Mouse (Mus musculus) MEL (cell line): ENCODE results near the gene Ntsr2. TPM values are rescaled to one million over a fixed set of nuclear protein-coding genes. Genes with fewer than 3 reads are reported as not detected.

ENCODE experiments used
- DNase-seq: peaks from one replicate; pipeline ENCODE4 v3.0.0; 2011; ENCODE audit warnings: low read depth, low spot score
- H3K27ac ChIP-seq: 2 replicates; pipeline ENCODE4 v1.5.1; 2012; ENCODE audit warnings: low read depth, mild to moderate bottlenecking, control low read depth, low read length, moderate library complexity; ENCODE audit not compliant: control insufficient read depth
- H3K27me3 ChIP-seq, 2 experiments: fragments of 150-350 bp in 1 of 2; sonication (generic) in 1 of 2; 2 replicates each; pipeline ENCODE4 v1.6.1; 2012; ENCODE audit warnings: low read length in 2 of 2, mild to moderate bottlenecking in 2 of 2, improper control_type of control experiment in 1 of 2, moderate library complexity in 1 of 2; ENCODE audit not compliant: insufficient read depth in 2 of 2, control insufficient read depth in 1 of 2
- H3K36me3 ChIP-seq, 2 experiments: 2 replicates each; pipeline ENCODE4 v1.6.1; 2012 to 2014; ENCODE audit warnings: low read length in 2 of 2, improper control_type of control experiment in 1 of 2, inconsistent platforms in 1 of 2, mild to moderate bottlenecking in 1 of 2; ENCODE audit not compliant: insufficient read depth in 2 of 2, control insufficient read depth in 1 of 2
- H3K4me1 ChIP-seq, 2 experiments: fragments of 150-350 bp in 1 of 2; sonication (generic) in 1 of 2; 2 replicates each; pipeline ENCODE4 v1.6.1; 2012; ENCODE audit warnings: low read length in 2 of 2, improper control_type of control experiment in 1 of 2, mild to moderate bottlenecking in 1 of 2; ENCODE audit not compliant: insufficient read depth in 2 of 2, control insufficient read depth in 1 of 2
- H3K4me3 ChIP-seq, 2 experiments: fragments of 150-350 bp in 1 of 2; sonication (generic) in 1 of 2; 2 replicates each; pipeline ENCODE4 v1.5.1; 2012; ENCODE audit warnings: low read depth in 2 of 2, low read length in 2 of 2, mild to moderate bottlenecking in 2 of 2, moderate library complexity in 2 of 2, control low read depth in 1 of 2, improper control_type of control experiment in 1 of 2; ENCODE audit not compliant: control insufficient read depth in 1 of 2, insufficient read depth in 1 of 2
- H3K79me2 ChIP-seq: 2 replicates; pipeline ENCODE4 v1.6.1; 2012; ENCODE audit warnings: mild to moderate bottlenecking, low read length, moderate library complexity; ENCODE audit not compliant: control insufficient read depth, poor library complexity, insufficient read depth
- H3K9ac ChIP-seq: 2 replicates; pipeline ENCODE4 v1.6.1; 2012; ENCODE audit warnings: low read depth, mild to moderate bottlenecking, control low read depth, low read length, moderate library complexity; ENCODE audit not compliant: control insufficient read depth, poor library complexity, severe bottlenecking
- H3K9me3 ChIP-seq: fragments of 150-350 bp; sonication (generic); replicated peaks from 2 replicates; pipeline ENCODE4 v1.6.1; 2012; ENCODE audit warnings: mild to moderate bottlenecking, low read length, improper control_type of control experiment, moderate library complexity; ENCODE audit not compliant: insufficient read depth
- CHD2 ChIP-seq: IDR thresholded peaks from 2 replicates; pipeline ENCODE4 v1.6.1; 2011; ENCODE audit warnings: low read length, improper control_type of control experiment
- CTCF ChIP-seq, 3 experiments: IDR thresholded peaks in 2 of 3; conservative IDR thresholded peaks in 1 of 3; 2 replicates each; pipeline ENCODE4 v1.5.1; 2011 to 2012; ENCODE audit warnings: low read length in 3 of 3, low read depth in 2 of 3, mild to moderate bottlenecking in 2 of 3, improper control_type of control experiment in 1 of 3, inconsistent platforms in 1 of 3, mixed read lengths in 1 of 3, moderate library complexity in 1 of 3; ENCODE audit not compliant: control insufficient read depth in 1 of 3, insufficient read depth in 1 of 3, poor library complexity in 1 of 3, severe bottlenecking in 1 of 3
- ELF1 ChIP-seq: IDR thresholded peaks from 2 replicates; pipeline ENCODE4 v1.6.1; 2014; ENCODE audit warnings: low read depth, mild to moderate bottlenecking, inconsistent platforms, low read length, improper control_type of control experiment, moderate library complexity
- EP300 ChIP-seq, 2 experiments: IDR thresholded peaks; 2 replicates each; pipeline ENCODE4 v1.6.1; 2011; ENCODE audit warnings: improper control_type of control experiment in 2 of 2, low read length in 2 of 2, low read depth in 1 of 2, mild to moderate bottlenecking in 1 of 2
- KAT2A ChIP-seq: conservative IDR thresholded peaks from 2 replicates; pipeline ENCODE4 v1.6.1; 2012; ENCODE audit warnings: low read depth, low read length, improper control_type of control experiment, inconsistent platforms
- MAX ChIP-seq: IDR thresholded peaks from 2 replicates; pipeline ENCODE4 v1.6.1; 2011; ENCODE audit warnings: low read length, improper control_type of control experiment
- MXI1 ChIP-seq: IDR thresholded peaks from 2 replicates; pipeline ENCODE4 v1.6.1; 2011; ENCODE audit warnings: mild to moderate bottlenecking, low read depth, low read length, improper control_type of control experiment
- MYC ChIP-seq: IDR thresholded peaks from 2 replicates; pipeline ENCODE4 v1.6.1; 2011; ENCODE audit warnings: low read depth, mild to moderate bottlenecking, low read length, improper control_type of control experiment, moderate library complexity
- POLR2AphosphoS2 ChIP-seq: IDR thresholded peaks from 2 replicates; pipeline ENCODE4 v1.6.1; 2011; ENCODE audit warnings: low read length, improper control_type of control experiment
- SIN3A ChIP-seq: IDR thresholded peaks from 2 replicates; pipeline ENCODE4 v1.6.1; 2012; ENCODE audit warnings: low read length, improper control_type of control experiment, inconsistent platforms
- SMC3 ChIP-seq: IDR thresholded peaks from 2 replicates; pipeline ENCODE4 v1.6.1; 2011; ENCODE audit warnings: low read depth, low read length, improper control_type of control experiment
- TCF12 ChIP-seq: IDR thresholded peaks from 2 replicates; pipeline ENCODE4 v1.6.1; 2014; ENCODE audit warnings: low read depth, mild to moderate bottlenecking, inconsistent platforms, low read length, improper control_type of control experiment, moderate library complexity
- UBTF ChIP-seq: IDR thresholded peaks from 2 replicates; pipeline ENCODE4 v1.6.1; 2012; ENCODE audit warnings: low read depth, mild to moderate bottlenecking, inconsistent platforms, low read length, improper control_type of control experiment, moderate library complexity, borderline replicate concordance; ENCODE audit not compliant: insufficient read depth
- USF1 ChIP-seq: IDR thresholded peaks from 2 replicates; pipeline ENCODE4 v1.6.1; 2014; ENCODE audit warnings: low read depth, mild to moderate bottlenecking, inconsistent platforms, low read length, improper control_type of control experiment, moderate library complexity
- USF2 ChIP-seq, 2 experiments: IDR thresholded peaks; 2 replicates each; pipeline ENCODE4 v1.6.1; 2011 to 2012; ENCODE audit warnings: improper control_type of control experiment in 2 of 2, low read length in 2 of 2, borderline replicate concordance in 1 of 2, inconsistent platforms in 1 of 2, low read depth in 1 of 2, mild to moderate bottlenecking in 1 of 2; ENCODE audit not compliant: insufficient read depth in 1 of 2
- ZC3H11A ChIP-seq: IDR thresholded peaks from 2 replicates; pipeline ENCODE4 v1.6.1; 2012; ENCODE audit warnings: low read depth, mild to moderate bottlenecking, inconsistent platforms, low read length, improper control_type of control experiment
- ZKSCAN1 ChIP-seq: IDR thresholded peaks from 2 replicates; pipeline ENCODE4 v1.6.1; 2012; ENCODE audit warnings: low read depth, mild to moderate bottlenecking, inconsistent platforms, low read length, improper control_type of control experiment, moderate library complexity
- ZMIZ1 ChIP-seq: IDR thresholded peaks from 2 replicates; pipeline ENCODE4 v1.6.1; 2012; ENCODE audit warnings: low read depth, mild to moderate bottlenecking, inconsistent platforms, low read length, improper control_type of control experiment, moderate library complexity
- ZNF384 ChIP-seq: IDR thresholded peaks from 2 replicates; pipeline ENCODE4 v1.6.1; 2012; ENCODE audit warnings: low read depth, mild to moderate bottlenecking, inconsistent platforms, low read length, improper control_type of control experiment
- polyA plus RNA-seq, 2 experiments: library from polyadenylated mRNA; stranded (reverse) in 1 of 2; unstranded in 1 of 2; fragments of >175 nt in 1 of 2; fragments of >200 nt in 1 of 2; gene quantifications; 2 replicates each; pipeline versions ENCODE4 v1.2.1 to v1.2.4; 2012; ENCODE audit warnings: low replicate concordance in 2 of 2, low read depth in 1 of 2; ENCODE audit not compliant: insufficient read length in 2 of 2, insufficient read depth in 1 of 2, missing spikeins in 1 of 2
- total RNA-seq: library from RNA; depleted of rRNA; stranded (reverse); fragments of 300-350 nt; gene quantifications from 2 replicates; pipeline ENCODE4 v1.2.3, GENCODE M21; 2012

Ntsr2 gene
- total and polyA plus RNA-seq, 3 experiments = not detected

DNA sequence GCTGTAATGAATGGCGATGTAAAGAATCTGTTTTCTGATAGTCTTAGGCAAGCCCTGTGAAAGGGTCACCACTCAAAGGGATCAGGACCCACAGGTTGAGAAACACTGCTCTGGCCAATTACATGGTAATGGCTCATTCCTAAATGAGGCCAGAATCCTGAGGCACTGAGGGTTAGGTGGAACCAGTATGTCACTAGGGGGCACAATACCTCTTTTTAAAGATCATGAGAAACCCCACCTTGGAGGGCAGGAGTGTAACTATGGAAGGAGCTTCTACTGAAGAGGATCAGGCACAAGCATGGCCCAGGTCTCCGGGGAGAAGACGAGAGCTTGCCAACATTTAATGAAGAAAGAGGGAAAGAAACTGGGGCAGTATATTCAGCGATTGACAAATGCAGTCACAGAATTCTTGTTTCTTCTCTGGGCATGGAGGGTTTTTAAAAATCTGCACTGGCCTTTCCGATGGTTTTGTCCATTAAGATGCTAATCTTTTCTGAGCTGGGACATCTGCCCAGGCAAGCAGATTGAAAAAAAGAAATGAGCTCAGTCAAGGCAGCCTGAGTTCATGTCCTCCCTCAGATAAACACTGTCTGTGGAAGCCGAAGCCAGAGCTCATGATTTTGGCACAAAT, 9.9 kb downstream of the Ntsr2 start:
- peak in 1 of 3 experiments; percentile 14; a peak in 1 of 6 replicates for TF ChIP-seq CTCF (IDR thresholded peaks at IDR 0.05 in 2 of 3, conservative IDR thresholded peaks at IDR 0.05 in 1 of 3; ENCODE audit: control insufficient read depth in 1 of 3, insufficient read depth in 1 of 3, low read depth in 2 of 3, low read length in 3 of 3, poor library complexity in 1 of 3, severe bottlenecking in 1 of 3)
- no peak for TF ChIP-seq MYC
- no peak overlapping the region for H3K9ac ChIP-seq
- H3K9me3 ChIP-seq = no peaks in the 10 kb centered on the region
- no peak for DNase-seq
- H3K79me2 ChIP-seq = no peaks in the 10 kb centered on the region
- H3K4me1 ChIP-seq = no peaks in the 10 kb centered on the region
- H3K4me3 ChIP-seq = no peak overlapping the region
- no peak overlapping the region for H3K27ac ChIP-seq
- peaks cover 2 to 7% of the 10 kb centered on the region in 2 experiments for H3K27me3 ChIP-seq
- H3K36me3 ChIP-seq = no peaks in the 10 kb centered on the region

DNA sequence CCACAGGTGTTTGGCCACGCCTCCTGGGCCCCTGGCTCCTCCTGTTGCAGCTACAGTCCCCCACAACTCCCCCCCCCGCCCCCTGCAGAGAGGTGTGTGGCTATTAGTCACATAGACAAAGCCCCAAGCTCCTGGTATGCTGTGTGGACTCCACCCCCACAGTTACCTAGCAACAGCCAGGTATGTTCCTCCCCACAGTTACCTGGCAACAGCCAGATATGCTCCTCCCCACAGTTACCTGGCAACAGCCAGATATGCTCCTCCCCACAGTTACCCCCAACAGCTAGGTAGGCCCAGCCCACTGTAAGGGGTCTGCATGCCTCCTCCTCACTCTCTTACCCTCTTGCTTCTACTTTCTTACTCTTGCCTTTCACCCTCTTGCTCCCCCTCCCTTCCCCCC, 11.8 kb downstream of the Ntsr2 start:
- no peak for TF ChIP-seq CHD2
- Histone ChIP-seq H3K9ac (no peak overlapping the region), H3K4me1 (no peaks in the 10 kb centered on the region), H3K27me3 (no peaks in the 10 kb centered on the region; a peak in 2 of 4 replicates), H3K27ac (no peak overlapping the region), H3K79me2 (no peaks in the 10 kb centered on the region), H3K36me3 (no peaks in the 10 kb centered on the region), H3K9me3 (no peaks in the 10 kb centered on the region), H3K4me3 (no peak overlapping the region)
- peak; percentile 7 for DNase-seq

DNA sequence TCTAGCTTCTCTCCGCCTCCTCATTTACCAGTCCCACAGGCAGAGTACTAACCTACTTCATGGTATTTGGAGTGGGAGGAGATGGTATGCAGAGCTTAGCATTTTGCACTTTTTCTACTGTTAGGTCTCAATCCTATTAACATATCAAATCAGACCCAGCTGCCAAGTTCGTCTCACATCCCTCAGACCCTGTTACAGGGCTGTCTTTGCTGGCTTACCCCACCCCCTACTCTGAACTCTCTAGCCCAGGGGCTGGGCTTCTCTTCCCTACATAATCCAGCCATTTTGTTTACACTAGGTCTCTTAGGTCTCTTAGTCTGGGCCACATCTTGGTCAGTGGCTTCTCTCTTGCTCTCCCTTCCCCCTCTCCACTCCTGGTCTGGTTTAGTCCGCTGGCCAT, 16.0 kb downstream of the Ntsr2 start:
- Histone ChIP-seq H3K27me3 (no peaks in the 10 kb centered on the region; a peak in 2 of 4 replicates), H3K9ac (no peak overlapping the region), H3K27ac (no peak overlapping the region), H3K79me2 (no peaks in the 10 kb centered on the region), H3K36me3 (no peaks in the 10 kb centered on the region), H3K4me3 (no peak overlapping the region), H3K4me1 (no peaks in the 10 kb centered on the region), H3K9me3 (no peaks in the 10 kb centered on the region)
- no peak for DNase-seq
- TF ChIP-seq CHD2 (no peak), POLR2AphosphoS2 (no peak), ELF1 (no peak), ZC3H11A (no peak)

DNA sequence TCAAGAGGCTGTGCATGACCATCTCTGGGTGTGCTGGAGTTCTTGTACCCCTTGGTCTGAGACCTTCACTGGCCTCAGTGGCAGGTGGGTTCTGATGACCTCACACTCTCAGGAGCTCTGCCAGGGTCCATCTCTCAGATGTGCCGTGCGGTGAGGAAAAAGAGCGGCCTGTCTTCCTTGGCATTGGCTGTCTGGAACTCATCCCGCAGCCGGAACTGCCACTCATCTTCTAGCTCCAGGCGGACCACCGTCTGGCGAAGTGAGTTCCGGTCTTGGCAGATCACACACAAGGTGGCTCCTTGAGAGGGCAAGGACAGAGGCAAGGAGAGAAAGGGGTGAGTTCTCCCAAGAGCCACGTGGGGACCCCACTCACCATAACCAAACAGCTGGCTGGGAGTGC, 19.1 kb downstream of the Ntsr2 start:
- H3K27me3 ChIP-seq = no peaks in the 10 kb centered on the region; a peak in 2 of 4 replicates
- H3K4me1 ChIP-seq = no peaks in the 10 kb centered on the region
- H3K4me3 ChIP-seq = no peak overlapping the region
- no peak overlapping the region for H3K9ac ChIP-seq
- H3K36me3 ChIP-seq = no peaks in the 10 kb centered on the region
- no peak for DNase-seq
- no peaks in the 10 kb centered on the region for H3K9me3 ChIP-seq
- no peak overlapping the region for H3K27ac ChIP-seq
- no peaks in the 10 kb centered on the region for H3K79me2 ChIP-seq
- TF ChIP-seq MXI1 = no peak
- no peak for TF ChIP-seq TCF12
- TF ChIP-seq ZNF384 = no peak
- no peak for TF ChIP-seq SMC3
- TF ChIP-seq USF2 (IDR thresholded peaks at IDR 0.05; ENCODE audit: borderline replicate concordance in 1 of 2, insufficient read depth in 1 of 2, low read depth in 1 of 2, low read length in 2 of 2) = no peak
- TF ChIP-seq CTCF (IDR thresholded peaks at IDR 0.05 in 2 of 3, conservative IDR thresholded peaks at IDR 0.05 in 1 of 3; ENCODE audit: control insufficient read depth in 1 of 3, insufficient read depth in 1 of 3, low read depth in 2 of 3, low read length in 3 of 3, poor library complexity in 1 of 3, severe bottlenecking in 1 of 3) = no peak
- no peak for TF ChIP-seq MAX
- no peak for TF ChIP-seq USF1
- no peak for TF ChIP-seq ZMIZ1
- TF ChIP-seq UBTF = no peak
- no peak for TF ChIP-seq POLR2AphosphoS2
- TF ChIP-seq EP300 (IDR thresholded peaks at IDR 0.05; ENCODE audit: low read depth in 1 of 2, low read length in 2 of 2) = no peak
- no peak for TF ChIP-seq KAT2A
- no peak for TF ChIP-seq ELF1
- no peak for TF ChIP-seq ZKSCAN1
- no peak for TF ChIP-seq SIN3A
